Mouse (Mus musculus) urinary bladder, postnatal 25 days (tissue): Measurements from ENCODE around the gene Gm45233.
"Not testable (repeated sequence)": the region's sequence is repeated elsewhere in the genome, so short reads cannot be mapped to it uniquely, and the experiment has no call there.

Source experiments
- DNase-seq: peaks from one replicate; pipeline ENCODE4 v3.0.0; 2022; ENCODE audit warnings: low spot score

Gene Gm45233

GRCm38 (mm10) chr7:43443917-43444293, at the start of gene Gm45233, which contains the start of gene Etfb:
Gene Gm45233 (plus strand): TSS chr7:43444128.
Gene Etfb (plus strand): TSS chr7:43444083.
- peak; percentile 83 for DNase-seq

GRCm38 (mm10) chr7:43399501-43399900, 44.4 kb upstream of the Gm45233 start:
- no peak for DNase-seq

GRCm38 (mm10) chr7:43402718-43403117, 41.2 kb upstream of the Gm45233 start:
- no peak for DNase-seq

GRCm38 (mm10) chr7:43407573-43407972, 36.4 kb upstream of the Gm45233 start:
- no peak for DNase-seq

- DNase-seq = no peak
These were observed 35.8 kb upstream of the Gm45233 start, which contains the start of gene Siglecg for GRCm38 (mm10) chr7:43408131-43408553. Gene Siglecg (plus strand): TSS chr7:43408204.

GRCm38 (mm10) chr7:43409084-43409483, 34.8 kb upstream of the Gm45233 start:
- DNase-seq = no peak

- not testable (repeated sequence) for DNase-seq
These were observed 32.2 kb upstream of the Gm45233 start for GRCm38 (mm10) chr7:43411724-43412123.

GRCm38 (mm10) chr7:43417298-43417697, 26.6 kb upstream of the Gm45233 start:
- DNase-seq = no peak

- DNase-seq = peak; percentile 86
These were observed 20.8 kb upstream of the Gm45233 start for GRCm38 (mm10) chr7:43422995-43423617.

- DNase-seq = no peak
These were observed 19.8 kb upstream of the Gm45233 start for GRCm38 (mm10) chr7:43423991-43424625.

GRCm38 (mm10) chr7:43427406-43427805, 16.5 kb upstream of the Gm45233 start, which contains the start of gene Lim2:
Gene Lim2 (plus strand): TSS chr7:43427670.
- DNase-seq = no peak

GRCm38 (mm10) chr7:43429500-43429899, 14.4 kb upstream of the Gm45233 start:
- DNase-seq = no peak

- DNase-seq = no peak
These were observed 11.0 kb upstream of the Gm45233 start for GRCm38 (mm10) chr7:43432891-43433290.

- no peak for DNase-seq
These were observed 9.3 kb upstream of the Gm45233 start for GRCm38 (mm10) chr7:43434676-43435075.

- DNase-seq = no peak
These were observed 7.3 kb upstream of the Gm45233 start, which contains the start of gene Nkg7 for GRCm38 (mm10) chr7:43436341-43437255. Gene Nkg7 (plus strand): TSS chr7:43437073.

GRCm38 (mm10) chr7:43438611-43439010, 5.3 kb upstream of the Gm45233 start:
- DNase-seq = no peak

- DNase-seq = no peak
These were observed 3.4 kb upstream of the Gm45233 start, which contains the start of gene Cldnd2 for GRCm38 (mm10) chr7:43440482-43440881. Gene Cldnd2 (plus strand): TSS chr7:43440782.

GRCm38 (mm10) chr7:43441071-43441470, 2.9 kb upstream of the Gm45233 start:
- no peak for DNase-seq

GRCm38 (mm10) chr7:43442684-43443083, 1.2 kb upstream of the Gm45233 start:
- DNase-seq = no peak

GRCm38 (mm10) chr7:43443126-43443916, 607 bp upstream of the Gm45233 start:
- peak; percentile 73 for DNase-seq

- DNase-seq = no peak
These were observed 3.9 kb downstream of the Gm45233 start for GRCm38 (mm10) chr7:43447801-43448200.
